Mouse (Mus musculus) testis, adult 2 months (tissue): Measurements from ENCODE around the gene Trmt13. TPM values are rescaled to one million over a fixed set of nuclear protein-coding genes. Genes with fewer than 3 reads are reported as not detected.

ENCODE experiments used
- H3K27ac ChIP-seq: fragments of 200-500 bp; 2 replicates; pipeline ENCODE4 v1.5.1; 2012; ENCODE audit warnings: low read depth, low read length; ENCODE audit not compliant: control insufficient read depth, insufficient read depth
- H3K27me3 ChIP-seq: fragments of 200-500 bp; 2 replicates; pipeline ENCODE4 v1.6.1; 2012; ENCODE audit warnings: mild to moderate bottlenecking, low read length, moderate library complexity; ENCODE audit not compliant: control insufficient read depth, insufficient read depth
- H3K36me3 ChIP-seq: fragments of 200-500 bp; 2 replicates; pipeline ENCODE4 v1.6.1; 2012; ENCODE audit warnings: mild to moderate bottlenecking, low read length; ENCODE audit not compliant: control insufficient read depth, insufficient read depth
- H3K4me1 ChIP-seq: fragments of 200-500 bp; 2 replicates; pipeline ENCODE4 v1.6.1; 2012; ENCODE audit warnings: low read length; ENCODE audit not compliant: control insufficient read depth, insufficient read depth
- H3K4me3 ChIP-seq: fragments of 200-500 bp; 2 replicates; pipeline ENCODE4 v1.5.1; 2012; ENCODE audit warnings: low read depth, mild to moderate bottlenecking, low read length, moderate library complexity, mixed read lengths; ENCODE audit not compliant: control insufficient read depth
- CTCF ChIP-seq: fragments of 200-500 bp; IDR thresholded peaks from 2 replicates; pipeline ENCODE4 v1.5.1; 2012; ENCODE audit warnings: low read depth, mild to moderate bottlenecking, inconsistent platforms, low read length, moderate library complexity; ENCODE audit not compliant: control insufficient read depth, insufficient read depth, insufficient replicate concordance
- POLR2A ChIP-seq: fragments of 200-500 bp; IDR thresholded peaks from 2 replicates; pipeline ENCODE4 v1.6.1; 2012; ENCODE audit warnings: low read depth, mild to moderate bottlenecking, inconsistent platforms, low read length, moderate library complexity; ENCODE audit not compliant: control insufficient read depth
- polyA plus RNA-seq: library from polyadenylated mRNA; depleted of rRNA; stranded (reverse); fragments of >200 nt; gene quantifications from 2 replicates; pipeline ENCODE4 v1.2.3, GENCODE M21; 2012

The Trmt13 gene
- polyA plus RNA-seq, 1 experiment: 5.0 TPM

DNA sequence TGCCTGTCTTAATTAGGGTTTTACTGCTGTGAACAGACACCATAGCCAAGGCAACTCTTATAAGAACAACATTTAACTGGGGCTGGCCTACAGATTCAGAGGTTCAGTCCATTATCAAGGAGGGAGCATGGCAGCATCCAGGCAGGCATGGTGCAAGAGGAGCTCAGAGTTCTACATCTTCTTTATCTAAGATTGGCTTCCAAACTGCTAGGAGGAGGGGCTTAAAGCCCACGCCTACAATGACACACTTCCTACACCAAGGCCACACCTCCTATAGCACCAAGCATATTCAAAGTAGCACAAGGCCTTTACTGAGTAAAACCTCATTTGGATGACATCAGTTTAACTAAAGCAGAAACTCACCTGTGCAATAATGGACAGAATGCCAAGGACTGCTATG is 25.6 kb upstream of the Trmt13 start:
- Histone ChIP-seq H3K27ac (no peak overlapping the region), H3K4me1 (no peaks in the 10 kb centered on the region), H3K36me3 (peaks cover 6% of the 10 kb centered on the region), H3K27me3 (no peaks in the 10 kb centered on the region), H3K4me3 (no peak overlapping the region)
- TF ChIP-seq POLR2A (no peak), CTCF (no peak)

DNA sequence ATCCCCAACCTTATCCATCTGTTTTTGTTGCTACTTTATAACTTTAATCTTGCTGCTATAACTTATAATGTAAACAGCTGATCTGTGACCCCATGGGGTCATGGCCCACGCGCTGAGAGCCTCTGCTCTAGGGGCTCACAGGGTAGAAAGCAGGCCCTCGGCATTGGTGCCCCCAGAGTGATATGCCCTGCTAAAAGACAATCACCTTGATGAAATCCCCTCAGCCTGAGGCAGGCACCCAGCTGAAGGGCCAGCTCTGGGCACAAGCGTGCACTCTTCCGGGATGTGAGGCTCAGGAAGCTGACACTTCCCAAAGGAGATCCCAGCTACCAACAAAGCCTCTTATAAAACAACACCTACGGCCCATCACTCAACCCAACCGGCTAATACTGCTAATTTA is 24.2 kb upstream of the Trmt13 start:
- Histone ChIP-seq H3K27ac (no peak overlapping the region), H3K4me1 (no peaks in the 10 kb centered on the region), H3K27me3 (no peaks in the 10 kb centered on the region), H3K4me3 (no peak overlapping the region), H3K36me3 (peaks cover 6% of the 10 kb centered on the region)
- no peak for TF ChIP-seq POLR2A
- no peak for TF ChIP-seq CTCF

DNA sequence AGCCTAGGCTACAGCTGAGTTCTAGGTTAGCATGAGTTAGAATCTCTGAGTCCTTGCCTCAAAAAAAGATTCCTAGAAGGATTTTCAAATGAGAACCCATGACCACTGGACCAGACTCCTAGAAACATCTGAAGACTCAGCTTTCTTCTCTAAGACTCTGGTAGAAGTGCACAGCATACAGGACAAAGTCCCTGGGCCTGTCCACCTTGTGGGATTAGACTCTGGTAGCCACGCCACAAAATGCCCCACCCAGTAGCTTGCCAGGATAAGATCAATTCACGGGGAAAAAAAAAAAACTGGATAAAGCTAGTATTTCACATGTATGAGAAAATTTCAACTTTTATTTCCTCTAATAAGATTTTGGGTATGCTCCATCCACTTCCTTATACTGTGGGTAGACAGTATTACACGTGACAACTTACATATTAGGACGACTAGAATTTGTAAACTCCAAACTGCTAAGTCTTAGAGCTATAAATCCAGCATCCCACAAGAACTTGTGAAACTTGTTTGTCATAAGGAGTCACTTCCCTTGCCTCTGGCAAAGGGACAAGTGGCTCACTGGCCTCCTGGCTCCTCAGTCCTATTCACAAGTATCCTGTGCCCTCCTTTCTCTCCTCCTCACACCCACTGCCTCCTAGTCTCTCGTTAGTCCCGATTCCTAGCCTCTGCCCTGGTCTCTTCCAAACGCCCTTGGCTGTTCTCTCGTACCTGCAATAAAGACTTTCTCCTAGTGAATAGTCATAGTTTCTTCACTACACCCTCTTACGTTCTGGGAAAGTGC is 23.5 kb upstream of the Trmt13 start:
- Histone ChIP-seq H3K4me3 (no peak overlapping the region), H3K36me3 (peaks cover 6% of the 10 kb centered on the region), H3K27me3 (no peaks in the 10 kb centered on the region), H3K27ac (no peak overlapping the region), H3K4me1 (no peaks in the 10 kb centered on the region)
- TF ChIP-seq CTCF (no peak), POLR2A (no peak)

DNA sequence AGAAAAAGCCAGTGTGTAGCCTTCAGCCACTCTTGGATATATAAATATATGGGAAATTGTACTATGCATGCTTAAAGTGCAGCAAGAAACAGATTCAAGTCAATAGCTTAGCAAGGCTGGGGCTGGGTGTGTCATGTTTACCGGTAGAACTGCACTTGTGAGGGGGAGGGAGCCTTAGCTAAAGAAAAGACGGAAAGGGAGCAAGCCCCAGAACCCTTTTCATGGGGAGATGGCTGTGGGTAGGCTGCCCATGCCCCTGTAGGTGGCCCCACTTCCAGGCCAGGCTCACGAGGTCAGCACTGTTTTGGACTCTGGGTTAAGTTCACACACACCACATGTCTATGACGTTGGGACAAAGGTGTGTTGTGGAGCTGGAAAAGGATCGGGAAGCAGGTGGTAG is 21.4 kb upstream of the Trmt13 start:
- no peak overlapping the region for H3K4me3 ChIP-seq
- peaks cover 5% of the 10 kb centered on the region for H3K36me3 ChIP-seq
- no peak overlapping the region for H3K27ac ChIP-seq
- H3K4me1 ChIP-seq: no peaks in the 10 kb centered on the region
- TF ChIP-seq POLR2A (no peak), CTCF (no peak)
- H3K27me3 ChIP-seq: no peaks in the 10 kb centered on the region

DNA sequence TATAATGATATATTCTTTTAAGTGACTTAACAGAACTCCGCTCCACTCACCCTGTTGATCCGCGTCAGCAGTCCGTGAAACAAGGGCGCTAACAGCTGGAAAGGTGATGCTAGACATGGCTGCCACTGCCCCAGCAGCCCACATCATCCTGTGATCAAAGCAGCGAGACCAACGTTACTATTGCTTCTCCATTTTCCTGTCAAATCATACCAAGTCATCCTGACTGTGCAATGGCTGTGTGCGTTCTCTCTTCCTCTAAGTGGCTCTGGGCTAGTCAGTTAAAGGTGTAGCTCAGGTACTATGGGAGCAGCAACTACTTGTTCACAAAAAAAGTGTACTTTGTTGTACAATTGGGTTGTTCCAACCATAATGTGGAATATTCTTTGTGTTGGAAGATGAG is 20.5 kb upstream of the Trmt13 start:
- no peak for TF ChIP-seq POLR2A
- TF ChIP-seq CTCF: no peak
- Histone ChIP-seq H3K4me1 (no peaks in the 10 kb centered on the region), H3K36me3 (peaks cover 2% of the 10 kb centered on the region), H3K4me3 (no peak overlapping the region), H3K27ac (no peak overlapping the region), H3K27me3 (no peaks in the 10 kb centered on the region)

DNA sequence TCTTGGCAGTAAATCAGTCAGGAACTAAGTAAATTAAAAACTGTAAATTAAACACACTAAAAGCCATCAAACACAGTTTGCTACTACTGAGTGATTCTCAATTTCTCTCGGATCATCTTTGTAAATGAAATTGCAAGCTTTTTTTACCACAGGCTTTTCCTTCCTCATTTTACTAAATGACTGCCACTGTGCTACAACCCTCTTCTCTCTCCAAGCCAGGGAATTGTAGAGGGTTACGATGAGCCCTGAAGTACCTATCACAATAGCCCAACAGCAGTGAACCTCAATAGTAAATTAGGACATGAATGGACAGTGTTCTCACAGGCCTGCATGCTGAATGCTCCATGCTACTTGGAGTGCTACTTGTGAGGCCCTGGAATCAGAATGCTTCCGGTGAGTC is 19.7 kb upstream of the Trmt13 start:
- no peaks in the 10 kb centered on the region for H3K27me3 ChIP-seq
- no peak overlapping the region for H3K27ac ChIP-seq
- peaks cover under 1% of the 10 kb centered on the region for H3K36me3 ChIP-seq
- H3K4me3 ChIP-seq: no peak overlapping the region
- no peak for TF ChIP-seq POLR2A
- TF ChIP-seq CTCF: no peak
- H3K4me1 ChIP-seq: no peaks in the 10 kb centered on the region

DNA sequence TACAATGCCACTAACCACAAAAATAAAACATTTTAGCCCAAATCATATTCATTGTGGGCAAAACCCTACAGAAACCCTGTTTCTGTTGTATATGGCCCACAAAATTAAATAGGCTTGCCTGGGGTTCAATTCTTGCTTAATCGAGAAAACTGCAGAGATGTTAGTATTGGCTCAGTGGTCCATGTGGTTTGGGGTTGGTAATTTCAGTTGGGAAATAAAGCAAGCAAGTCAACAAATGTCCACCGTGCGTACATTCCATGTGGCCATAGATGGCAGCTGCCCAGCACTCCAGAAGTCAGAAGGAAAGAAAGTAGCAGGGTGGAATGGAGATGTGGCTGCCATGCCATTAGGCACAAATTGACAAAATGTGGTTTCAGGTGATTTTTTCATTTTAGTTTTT is 18.6 kb upstream of the Trmt13 start:
- Histone ChIP-seq H3K36me3 (peaks cover 2% of the 10 kb centered on the region), H3K4me3 (no peak overlapping the region), H3K4me1 (no peaks in the 10 kb centered on the region), H3K27ac (no peak overlapping the region), H3K27me3 (no peaks in the 10 kb centered on the region)
- no peak for TF ChIP-seq POLR2A
- TF ChIP-seq CTCF: no peak

DNA sequence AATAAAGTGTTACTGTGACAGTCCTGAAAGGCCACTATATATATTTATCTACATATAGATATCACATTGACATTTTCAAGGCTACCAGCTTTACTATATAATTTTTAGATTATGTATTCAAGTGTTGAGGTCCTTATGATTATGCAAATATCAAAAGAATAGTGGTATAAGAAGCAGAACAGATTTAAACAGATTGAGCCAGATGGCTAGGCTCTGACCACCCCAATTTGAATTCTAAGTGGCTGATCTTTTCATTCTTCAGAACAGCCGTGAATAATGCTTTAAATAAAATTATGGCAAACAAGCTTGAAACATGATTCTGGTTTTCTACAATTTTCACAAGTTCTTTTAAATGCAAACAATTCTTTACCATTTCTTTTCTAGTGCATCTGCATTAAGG is 17.1 kb upstream of the Trmt13 start:
- no peaks in the 10 kb centered on the region for H3K27me3 ChIP-seq
- H3K4me1 ChIP-seq: no peaks in the 10 kb centered on the region
- no peak overlapping the region for H3K27ac ChIP-seq
- H3K4me3 ChIP-seq: no peak overlapping the region
- no peak for TF ChIP-seq CTCF
- TF ChIP-seq POLR2A: no peak
- peaks cover 2% of the 10 kb centered on the region for H3K36me3 ChIP-seq
